Mouse (Mus musculus): ENCODE measurements around the gene Mbnl2.

Gene Mbnl2

DNA sequence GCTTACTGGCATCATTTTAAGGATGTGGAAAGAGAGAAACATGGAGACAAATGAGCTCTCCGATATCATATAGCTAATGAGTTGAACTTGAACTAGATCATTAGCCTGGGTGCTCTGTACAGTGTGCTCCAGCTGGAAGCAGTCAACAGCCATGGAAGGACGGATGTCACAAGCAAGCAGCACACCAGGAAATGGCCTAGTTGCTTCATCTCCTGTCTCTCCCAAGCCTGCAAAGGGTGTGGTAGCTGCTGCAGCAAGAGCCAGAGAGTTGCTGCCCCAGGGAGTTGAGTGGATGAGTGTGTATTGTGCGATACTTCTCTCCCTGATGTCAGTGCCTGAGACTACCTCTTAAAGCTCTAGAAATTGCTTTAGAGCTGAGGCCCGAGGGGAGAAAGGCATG lies 104.2 kb downstream of the Mbnl2 start:
- in situ Hi-C loops (cut with MboI, MseI) = no loop called here

DNA sequence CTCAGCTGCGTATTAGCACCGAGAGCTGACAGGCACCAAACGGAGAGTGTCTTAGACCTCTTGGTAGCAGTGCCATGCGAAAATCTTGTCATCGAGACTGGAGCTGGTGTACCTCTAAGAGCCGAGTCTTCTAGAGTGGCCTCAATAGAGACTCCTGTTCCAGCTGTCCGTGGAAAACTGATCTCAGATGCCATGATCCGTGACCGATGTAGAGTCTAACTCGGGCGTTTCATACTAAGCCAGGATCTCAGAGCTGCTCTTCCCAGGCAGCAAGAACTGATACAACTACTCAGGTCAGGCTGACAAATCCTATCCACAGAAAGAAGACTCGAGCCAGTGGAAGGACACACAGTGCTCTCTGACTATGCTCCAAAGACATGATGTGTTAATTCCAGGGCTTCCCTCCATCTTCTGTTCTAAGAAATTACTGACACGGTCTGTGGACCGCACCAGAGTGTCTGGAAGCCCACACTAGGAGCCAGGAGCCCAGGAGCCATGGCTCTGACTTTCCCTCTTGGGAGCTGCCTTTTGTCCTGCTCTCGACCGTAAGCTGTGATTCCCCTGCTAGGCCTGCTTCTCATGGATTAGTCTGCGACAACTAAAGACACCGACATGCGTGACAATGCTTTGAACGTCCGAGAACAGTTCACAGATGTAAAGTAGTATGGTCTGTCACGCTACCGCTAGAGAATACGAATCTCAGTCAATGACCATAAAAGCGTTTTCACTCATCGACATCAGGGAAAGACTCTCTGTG lies 106.1 kb downstream of the Mbnl2 start:
- in situ Hi-C loops (cut with MboI, MseI) = no loop called here

DNA sequence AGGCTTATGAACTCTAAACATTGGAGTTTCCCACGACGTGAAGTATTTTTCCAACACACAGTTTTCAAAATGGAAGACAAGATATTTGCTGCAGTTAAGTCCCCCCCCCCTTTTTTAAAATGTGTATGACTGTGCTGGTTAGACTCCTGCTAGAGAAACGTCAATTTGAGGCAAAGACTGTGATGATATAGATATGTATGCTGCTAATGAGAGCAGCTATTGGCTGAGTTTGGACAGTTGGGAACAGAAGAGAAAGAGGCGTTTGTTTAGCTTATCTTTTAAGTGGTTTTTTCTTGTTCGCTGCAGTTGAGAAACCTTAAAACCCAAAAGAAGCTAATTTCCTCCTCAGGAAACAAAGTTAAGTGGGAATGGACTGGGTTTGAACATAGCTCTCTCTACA lies 106.7 kb downstream of the Mbnl2 start:
- in situ Hi-C loops (cut with MboI, MseI) = no loop called here

DNA sequence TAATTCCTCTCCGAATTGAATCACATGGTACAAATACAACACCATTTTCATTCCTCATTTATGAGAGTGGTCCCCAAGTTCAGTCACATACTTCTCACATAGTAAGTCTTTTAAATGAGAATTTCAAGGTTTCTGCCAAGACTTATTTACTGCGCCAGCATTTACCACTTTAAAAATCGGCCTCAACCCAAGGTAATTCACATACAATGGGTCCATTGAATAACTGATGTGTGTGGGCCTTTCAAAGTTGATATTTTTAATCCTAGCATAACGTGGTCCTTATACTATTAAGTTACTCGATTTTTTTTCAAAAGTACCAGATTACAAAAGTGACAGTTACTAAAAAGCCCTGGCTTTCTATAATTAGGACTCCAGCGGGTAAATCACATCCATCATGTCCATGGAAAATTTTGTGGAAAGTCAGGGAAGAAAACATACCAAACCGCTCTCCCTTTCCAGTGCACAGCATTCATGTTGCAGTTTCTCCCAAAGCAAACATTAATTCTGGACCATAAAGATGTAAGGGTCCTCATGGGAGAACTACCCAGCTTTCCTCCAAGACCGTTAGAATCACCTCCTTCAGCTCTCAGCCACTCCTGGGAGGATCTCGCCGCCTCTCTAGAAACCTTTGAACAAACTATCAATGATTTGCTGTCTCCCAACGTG lies 107.8 kb downstream of the Mbnl2 start:
- in situ Hi-C loops (cut with MboI, MseI) = no loop called here

DNA sequence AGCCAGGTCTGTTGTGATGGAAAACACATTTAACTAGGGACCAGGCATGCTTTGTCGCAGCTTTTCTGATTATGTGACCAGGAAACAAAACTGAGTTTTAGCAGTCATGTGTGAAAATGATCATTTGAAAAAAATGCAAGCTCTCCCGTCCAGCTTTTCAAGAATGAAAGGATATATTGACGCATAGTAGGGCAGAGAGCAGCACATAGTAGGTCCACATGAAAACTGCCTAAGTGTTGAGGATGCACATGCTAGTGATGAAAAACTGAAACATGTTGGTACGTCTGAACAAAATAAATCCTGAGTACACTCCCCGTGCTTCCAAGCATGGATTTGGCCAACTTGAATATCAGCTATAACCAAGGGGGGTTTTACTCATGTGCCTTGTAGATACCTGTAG lies 109.1 kb downstream of the Mbnl2 start:
- in situ Hi-C loops (cut with MboI, MseI) = no loop called here

DNA sequence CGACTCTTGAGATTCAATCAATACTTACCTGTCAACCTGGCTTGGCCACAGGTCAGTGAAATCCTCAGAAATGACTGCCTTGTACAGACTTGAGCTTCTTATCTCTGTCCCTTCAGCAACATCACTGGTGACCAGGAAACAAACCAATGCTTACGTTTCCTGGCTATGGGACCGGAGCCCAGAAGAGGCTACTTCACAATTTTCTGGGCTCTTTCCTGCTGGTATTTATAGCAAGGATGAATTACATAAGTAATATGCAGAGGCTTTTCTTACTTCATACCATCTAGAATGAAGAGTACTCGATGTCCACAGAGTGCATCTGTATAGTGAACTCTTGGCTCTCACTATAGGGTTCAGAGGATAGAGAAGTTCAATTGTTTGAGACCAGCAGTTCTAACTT lies 111.8 kb downstream of the Mbnl2 start:
- in situ Hi-C loops (cut with MboI, MseI) = no loop called here

DNA sequence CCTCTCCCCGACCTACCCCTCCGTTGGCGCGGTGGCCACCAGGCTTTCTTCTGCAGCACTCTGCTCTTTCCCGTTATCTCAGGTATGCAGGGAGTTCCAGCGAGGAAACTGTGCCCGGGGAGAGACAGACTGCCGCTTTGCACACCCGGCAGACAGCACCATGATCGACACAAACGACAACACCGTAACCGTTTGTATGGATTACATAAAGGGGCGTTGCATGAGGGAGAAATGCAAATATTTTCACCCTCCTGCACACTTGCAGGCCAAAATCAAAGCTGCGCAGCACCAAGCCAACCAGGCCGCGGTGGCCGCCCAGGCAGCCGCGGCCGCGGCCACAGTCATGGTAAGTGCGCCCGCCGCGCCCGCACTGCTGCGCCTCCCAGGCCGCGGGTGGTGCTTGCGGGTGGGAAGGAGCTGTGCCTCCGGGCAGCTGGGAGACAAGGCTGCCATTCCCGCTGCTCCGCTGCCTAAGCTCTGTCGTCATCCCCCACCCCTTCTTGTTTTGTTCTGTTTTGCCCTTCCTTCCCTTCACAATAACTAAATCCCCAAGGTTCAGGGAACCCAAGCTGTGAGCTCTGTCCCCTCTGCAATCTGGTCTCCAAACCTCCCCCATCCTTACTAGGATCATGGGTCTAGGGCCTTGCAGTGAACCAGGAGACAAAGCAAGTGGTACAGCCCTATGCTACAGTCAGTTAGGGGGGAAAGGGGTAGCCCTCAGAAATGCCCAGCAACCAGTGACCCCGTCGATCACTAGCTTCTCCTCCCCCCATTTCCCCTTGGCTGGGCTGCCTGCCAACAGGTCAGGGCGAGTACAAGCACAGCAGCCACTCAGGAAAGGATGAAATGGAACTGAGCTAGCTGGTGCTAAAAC lies 113.6 kb downstream of the Mbnl2 start:
- in situ Hi-C loops (cut with MboI, MseI) = no loop called here

DNA sequence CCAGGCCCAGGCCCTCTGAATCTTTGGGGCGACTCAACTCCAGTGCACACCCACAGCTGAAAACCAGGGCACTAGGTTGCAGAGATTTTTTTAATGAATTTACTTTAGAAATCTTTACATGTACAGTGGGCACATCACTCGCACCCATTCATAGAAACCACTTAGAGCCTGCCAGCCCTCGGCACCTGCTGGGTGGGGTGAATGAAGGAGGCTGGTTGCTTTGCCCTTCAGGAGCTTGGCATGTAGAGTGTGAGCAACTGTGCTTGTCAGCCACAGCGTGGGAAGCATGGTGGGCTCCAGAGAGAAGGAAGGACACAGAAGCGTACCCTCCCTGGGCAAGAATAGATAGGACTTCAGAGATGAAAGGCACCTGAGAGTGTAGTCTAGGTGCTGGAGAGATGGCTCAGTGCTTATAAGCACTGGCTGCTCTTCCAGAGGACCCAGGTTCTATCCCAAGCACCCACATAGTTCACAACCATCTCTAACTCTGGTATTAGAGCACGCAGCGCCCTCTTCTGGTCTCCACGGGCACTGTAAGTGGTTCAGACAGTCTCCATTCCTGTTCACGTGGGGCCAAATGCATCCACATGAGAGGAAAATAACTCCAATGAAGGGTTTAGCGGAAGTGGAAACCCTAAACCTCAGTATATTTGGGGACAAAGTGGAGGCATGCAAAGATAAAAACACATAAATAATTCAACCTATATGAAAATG lies 114.9 kb downstream of the Mbnl2 start:
- in situ Hi-C loops (cut with MboI, MseI) = no loop called here

DNA sequence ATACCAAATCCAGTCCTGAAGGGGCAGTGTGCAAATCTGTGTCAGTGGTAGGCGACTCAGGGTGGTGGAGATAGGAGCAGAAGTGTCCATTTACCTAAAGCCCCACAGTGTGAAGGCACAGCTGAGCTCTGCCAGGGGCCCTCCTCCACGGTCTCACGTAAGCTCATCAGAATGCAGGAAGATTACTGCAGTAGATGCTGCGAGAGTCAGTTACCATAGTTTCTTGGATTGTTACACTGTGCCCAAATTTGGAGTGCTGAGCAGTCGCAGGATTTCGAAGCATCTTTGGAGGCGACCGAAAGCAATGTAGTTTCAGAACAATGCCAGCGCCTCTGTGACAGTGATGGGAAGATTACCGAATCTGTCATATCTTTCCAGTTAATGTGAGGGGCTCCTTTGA lies 116.2 kb downstream of the Mbnl2 start:
- in situ Hi-C loops (cut with MboI, MseI) = no loop called here

DNA sequence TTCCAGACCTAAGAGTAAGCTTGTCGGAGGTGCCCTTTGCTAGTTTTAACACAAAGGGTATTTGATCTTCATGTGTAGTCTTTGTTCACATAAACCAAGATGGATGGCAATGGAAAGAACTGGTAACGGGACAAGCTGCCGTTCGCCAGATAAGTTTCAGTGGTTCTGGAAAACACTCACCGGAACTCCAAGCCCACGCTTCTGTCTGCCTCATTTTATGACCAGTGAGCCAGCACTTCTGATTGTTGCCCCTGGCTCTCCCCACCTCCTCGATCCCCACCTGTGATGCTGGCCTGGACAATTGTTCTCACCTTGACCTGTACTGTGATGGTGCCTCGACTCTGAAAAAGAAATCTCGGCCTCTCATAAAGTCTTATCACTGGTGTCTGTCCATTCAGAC lies 117.0 kb downstream of the Mbnl2 start:
- in situ Hi-C loops (cut with MboI, MseI) = no loop called here

DNA sequence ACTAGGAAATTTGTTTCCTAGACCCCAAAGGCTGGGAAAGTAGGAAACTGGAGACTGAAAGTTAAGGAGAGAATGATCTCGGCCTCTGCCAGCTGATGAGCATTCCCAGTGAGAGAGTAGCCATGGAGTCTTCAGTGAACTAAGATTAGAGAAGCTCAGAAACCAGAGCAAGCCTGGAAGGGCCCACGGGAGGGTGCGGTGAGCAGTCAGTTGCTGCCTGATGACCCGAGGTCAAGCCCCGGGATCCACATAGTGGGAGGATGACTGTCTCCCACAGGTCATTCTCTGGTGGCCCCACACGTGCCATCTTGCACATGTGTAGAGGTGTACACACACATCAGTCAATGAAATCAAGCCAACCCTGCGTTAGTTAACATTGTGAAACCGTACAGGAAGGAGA lies 118.0 kb downstream of the Mbnl2 start:
- in situ Hi-C loops (cut with MboI, MseI) = no loop called here

DNA sequence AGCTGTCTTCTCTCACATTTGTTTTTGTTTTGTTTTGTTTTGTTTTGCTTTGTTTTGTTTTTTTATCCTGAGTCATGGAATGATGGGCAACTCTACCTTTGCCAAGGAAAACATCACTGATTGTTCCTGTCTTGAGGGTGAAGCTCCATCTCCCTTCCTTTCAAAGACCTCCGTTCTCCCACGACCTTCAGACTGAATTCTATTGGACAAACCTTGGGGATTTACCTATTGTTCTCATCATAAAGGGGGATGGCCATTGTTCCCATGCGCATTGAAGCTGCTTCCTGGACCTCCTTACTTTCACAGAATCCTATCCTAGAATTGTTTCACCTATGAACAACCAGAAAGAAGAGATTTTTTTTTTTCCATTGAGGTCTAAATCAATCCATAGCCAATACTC lies 118.7 kb downstream of the Mbnl2 start:
- in situ Hi-C loops (cut with MboI, MseI) = no loop called here

DNA sequence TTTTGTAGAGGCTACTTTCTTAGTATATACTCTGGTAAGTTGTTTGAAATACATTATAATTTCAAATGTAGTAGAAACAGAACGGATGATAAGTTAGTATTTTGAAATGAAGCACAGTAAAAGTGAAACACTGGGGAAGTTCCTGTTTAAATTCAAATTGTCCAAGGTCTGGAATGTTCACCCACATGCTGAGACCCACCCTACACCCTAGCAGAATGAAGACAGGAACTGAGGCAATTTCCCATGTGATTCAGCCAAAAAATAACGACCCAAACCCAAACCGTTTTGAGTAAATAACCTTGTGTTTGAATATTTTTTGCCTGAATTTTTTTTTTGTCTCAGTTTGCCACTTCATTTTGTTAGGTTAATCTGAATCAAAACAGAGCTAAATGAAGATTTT lies 119.4 kb downstream of the Mbnl2 start:
- in situ Hi-C loops (cut with MboI, MseI) = no loop called here

DNA sequence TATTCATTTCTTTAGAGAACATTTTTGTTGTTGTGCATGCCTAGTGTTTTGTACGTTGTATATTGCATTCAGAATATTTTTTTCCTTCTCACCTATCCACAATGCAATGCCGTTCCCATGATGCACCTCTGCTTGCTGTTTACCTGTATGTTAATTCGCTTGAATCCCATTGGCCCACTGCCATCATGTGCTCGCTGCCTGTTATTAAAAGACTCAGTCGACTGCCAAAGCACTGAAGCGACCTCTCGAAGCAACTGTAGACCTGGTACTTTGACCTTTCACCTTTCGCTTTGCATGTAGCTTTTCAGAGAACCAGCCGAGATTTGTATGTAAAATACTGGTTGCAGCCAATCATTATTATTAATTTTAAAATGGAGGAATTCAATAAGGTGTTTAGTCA lies 120.0 kb downstream of the Mbnl2 start:
- in situ Hi-C loops (cut with MboI, MseI) = no loop called here

DNA sequence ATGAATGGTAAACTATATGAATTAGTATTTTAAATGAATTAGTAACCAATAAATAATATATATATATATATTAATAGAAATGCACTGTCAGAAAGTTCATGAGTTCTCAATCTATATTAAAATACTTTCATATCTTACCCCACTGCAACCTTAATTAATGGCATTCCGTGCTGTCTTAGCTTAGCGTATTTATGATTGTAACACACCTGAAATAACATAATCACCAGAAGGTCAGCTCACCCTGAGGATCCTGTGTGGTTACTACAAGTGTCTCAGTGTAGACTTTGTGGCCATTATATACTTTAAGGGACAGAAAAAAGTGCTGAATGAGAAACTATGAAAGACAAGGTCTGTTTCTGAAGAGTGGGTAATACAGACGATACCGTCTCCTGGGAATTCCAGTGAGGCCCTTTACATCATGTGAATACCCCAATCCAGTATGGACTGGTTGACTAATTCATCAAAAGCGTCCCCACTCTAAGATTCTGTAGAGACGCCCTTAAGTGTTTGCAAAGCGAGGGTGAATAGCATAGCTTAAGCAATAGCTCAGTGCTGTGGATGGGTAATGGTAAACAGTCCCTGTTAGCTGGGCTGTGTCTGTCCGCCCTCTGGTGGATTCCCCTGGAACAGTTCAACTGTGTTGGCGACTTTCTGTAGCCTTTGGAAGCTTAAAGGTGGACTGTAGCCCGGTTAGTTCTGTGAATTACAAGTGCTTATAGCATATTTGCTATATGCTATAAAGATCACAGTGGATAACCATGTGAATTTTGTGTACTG lies 122.6 kb downstream of the Mbnl2 start:
- in situ Hi-C loops (cut with MboI, MseI) = no loop called here

DNA sequence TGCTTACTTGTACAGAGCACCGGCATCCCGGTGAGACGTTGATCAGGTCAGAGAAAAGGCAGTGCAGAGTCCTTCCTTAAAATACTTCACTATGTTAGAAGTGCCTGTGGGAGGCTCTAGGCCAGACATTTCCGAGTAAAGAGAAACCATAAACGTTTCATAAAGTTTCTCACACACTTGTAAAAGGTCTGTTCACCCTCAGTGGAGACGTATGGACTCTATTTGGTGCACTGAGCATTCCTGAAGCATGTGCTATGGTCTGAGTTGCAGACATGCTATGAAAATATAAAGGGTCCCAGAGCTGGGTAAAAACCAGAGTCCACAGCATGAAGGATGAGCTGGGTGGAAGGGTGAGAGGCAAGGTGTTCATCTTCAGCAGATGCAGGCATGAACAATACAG lies 124.1 kb downstream of the Mbnl2 start:
- in situ Hi-C loops (cut with MboI, MseI) = loop anchor here (5.0 to 10.0 kb wide), 2 partner anchors 132 to 255 kb away; no protein-coding TSS in a partner anchor

DNA sequence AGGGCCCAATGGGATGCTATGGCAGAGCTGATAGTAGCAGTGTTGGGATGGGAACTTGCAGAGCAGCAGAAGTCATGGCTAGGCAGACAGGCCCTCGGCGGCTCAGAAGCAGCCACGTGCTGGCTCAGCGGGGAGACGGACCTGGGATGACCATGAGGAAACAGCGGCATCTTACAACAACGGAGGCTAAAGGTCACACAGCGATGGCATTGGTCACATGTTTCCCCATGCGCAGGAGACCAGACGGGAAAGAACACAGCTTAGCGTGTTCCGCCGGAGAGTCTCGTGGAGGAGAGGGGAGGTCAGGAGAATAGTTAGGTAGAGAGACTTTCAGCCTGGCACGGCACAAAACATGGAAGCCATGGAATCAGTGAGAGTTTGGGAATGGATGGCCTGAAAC lies 125.7 kb downstream of the Mbnl2 start:
- in situ Hi-C loops (cut with MboI, MseI) = loop anchor here (5.0 to 10.0 kb wide), 2 partner anchors 134 to 256 kb away; no protein-coding TSS in a partner anchor

DNA sequence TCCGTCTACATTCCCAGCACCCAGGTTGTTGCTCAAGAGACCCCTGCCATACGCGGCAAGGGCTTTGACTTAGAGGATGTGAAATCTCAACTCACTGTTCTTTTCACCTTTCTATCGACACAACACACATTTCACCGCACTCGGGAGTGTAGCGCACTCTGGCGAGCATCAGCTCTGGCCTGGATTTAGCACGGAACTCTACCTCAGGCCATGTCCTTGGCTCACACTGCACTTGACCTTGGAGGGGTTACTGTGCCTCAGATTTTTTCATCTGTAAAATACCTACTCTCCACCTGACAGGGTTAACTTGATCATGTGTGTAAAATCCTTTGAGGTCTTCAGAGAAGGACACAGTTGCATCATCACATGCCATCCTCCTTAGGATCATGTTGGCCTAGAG lies 127.2 kb downstream of the Mbnl2 start:
- in situ Hi-C loops (cut with MboI, MseI) = loop anchor here (5.0 to 10.0 kb wide), 2 partner anchors 135 to 258 kb away; no protein-coding TSS in a partner anchor

DNA sequence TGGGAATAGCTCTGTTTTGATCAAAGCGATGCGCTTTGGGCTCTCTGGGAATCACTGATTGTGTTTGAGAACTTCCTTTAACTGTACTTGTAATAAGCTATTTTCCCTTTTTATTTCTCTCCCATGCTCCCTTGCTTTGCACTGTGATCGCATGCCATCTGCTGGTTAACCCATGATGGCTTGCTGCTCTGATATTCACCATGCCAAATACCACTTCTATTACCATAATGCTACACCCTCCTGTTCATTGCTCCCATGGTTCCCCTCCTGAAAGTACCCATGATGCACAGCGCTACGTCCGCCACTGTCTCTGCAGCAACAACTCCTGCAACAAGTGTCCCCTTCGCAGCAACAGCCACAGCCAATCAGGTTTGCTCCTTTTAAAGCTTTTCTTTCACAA lies 128.9 kb downstream of the Mbnl2 start:
- in situ Hi-C loops (cut with MboI, MseI) = loop anchor here (5.0 to 10.0 kb wide), 2 partner anchors 137 to 260 kb away; no protein-coding TSS in a partner anchor

DNA sequence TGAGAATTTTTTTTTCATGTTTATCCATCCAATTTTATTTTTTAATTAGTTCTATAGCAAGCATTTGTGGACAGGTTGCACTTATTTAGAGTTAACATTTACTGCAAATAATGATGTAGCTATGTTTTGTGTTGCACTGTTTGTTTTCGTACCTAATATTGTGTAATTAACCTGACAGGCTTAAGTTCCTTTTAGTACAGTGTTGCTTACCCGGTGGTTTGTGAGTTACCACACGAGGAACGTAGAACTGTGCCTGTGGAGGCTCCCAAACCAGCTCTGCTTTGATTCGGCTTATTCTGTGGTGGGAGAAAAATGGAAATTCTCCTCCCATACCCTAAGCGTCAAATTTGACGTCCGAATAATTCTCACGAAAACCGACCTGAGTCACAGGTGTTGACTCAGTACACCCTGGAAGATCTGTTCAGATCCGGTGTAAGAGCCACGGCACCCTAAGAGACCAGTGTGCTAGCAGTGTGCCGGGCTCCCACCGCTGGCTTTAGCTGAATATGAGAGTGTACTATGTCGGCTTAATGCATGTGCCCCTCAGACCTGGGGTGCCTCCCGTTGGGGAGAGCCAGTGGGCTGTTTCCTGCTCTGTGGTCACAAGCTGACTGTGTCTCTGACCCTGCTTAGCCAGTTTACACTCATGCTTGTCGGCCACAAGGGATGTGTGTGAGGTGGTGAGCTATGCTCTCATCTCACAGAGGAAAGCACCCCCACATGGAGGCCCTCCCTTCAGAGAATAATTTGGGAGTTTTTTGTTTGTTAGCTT lies 129.5 kb downstream of the Mbnl2 start:
- in situ Hi-C loops (cut with MboI, MseI) = loop anchor here (5.0 to 10.0 kb wide), 2 partner anchors 138 to 260 kb away; no protein-coding TSS in a partner anchor
